Mouse (Mus musculus) G1E (cell line): Measurements from ENCODE around the gene Zdhhc24.

Experiments used
- CTCF ChIP-seq: IDR thresholded peaks from 2 replicates; pipeline ENCODE4 v1.5.1; 2012; ENCODE audit warnings: low read depth, low read length, inconsistent platforms, mixed read lengths
- GATA1 ChIP-seq: IDR thresholded peaks from 2 replicates; pipeline ENCODE4 v1.6.1; 2012; ENCODE audit warnings: borderline replicate concordance, low read length, inconsistent platforms, mixed read lengths
- TAL1 ChIP-seq: conservative IDR thresholded peaks from 2 replicates; pipeline ENCODE4 v1.6.1; 2012; ENCODE audit warnings: low read depth, low read length, inconsistent platforms, mixed read lengths

DNA sequence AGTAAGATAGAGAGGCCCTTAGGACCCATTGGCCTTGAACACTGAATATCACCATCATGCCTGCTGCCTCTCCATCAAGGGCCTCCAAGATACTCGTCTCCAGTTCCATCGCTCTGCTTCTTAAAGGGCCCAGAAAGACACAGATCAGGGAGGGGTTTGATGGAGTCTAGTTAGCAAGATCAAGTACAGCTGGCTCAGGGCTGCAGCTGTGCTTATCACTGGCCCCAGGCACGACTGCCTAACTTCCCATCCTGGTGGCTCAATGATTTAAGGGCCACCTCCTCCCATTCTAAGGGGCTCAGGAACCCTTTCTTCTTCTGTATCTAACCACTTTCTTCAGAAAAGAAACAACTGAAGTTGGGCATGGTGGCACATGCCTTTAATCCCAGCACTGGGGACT is 13.3 kb downstream of the Zdhhc24 start:
- peak; percentile 32; the same call in 1 of the 2 replicates for TF ChIP-seq TAL1
- TF ChIP-seq CTCF = no peak
- TF ChIP-seq GATA1 = no peak
